Mouse (Mus musculus): ENCODE measurements around the gene Map4.

DNA sequence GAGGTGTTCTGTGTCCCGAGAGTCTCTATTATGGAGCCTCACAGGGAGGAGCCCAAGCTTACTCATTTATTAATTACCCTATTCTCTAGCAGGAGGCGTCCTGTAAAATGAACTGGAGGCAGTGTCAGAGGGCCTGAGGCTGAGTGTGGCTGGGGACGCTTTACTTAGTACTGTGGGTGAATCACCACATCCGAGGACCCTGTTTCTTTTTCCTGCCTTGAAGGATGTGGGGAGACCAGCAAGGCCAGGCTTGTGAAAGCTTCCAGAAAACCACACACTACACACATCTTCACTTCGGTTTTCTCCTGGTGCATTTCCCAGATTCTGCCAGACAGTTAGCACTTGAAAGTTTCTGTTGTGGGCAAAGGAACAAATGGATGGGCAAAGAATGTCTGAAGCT, 28.5 kb upstream of the Map4 start:
- no peak for TF ChIP-seq CTCF (IDR thresholded peaks at IDR 0.05; ENCODE audit: control insufficient read depth, insufficient read depth, insufficient replicate concordance, low read depth, low read length)
- TF ChIP-seq POLR2A (IDR thresholded peaks at IDR 0.05; ENCODE audit: control insufficient read depth, low read depth, low read length) = no peak

Data from testis, adult 2 months (tissue).